Mouse (Mus musculus): Measurements from ENCODE around the gene Taar7a. TPM values are rescaled to one million over a fixed set of nuclear protein-coding genes. Genes with fewer than 3 reads are reported as not detected.

Taar7a gene
- polyA plus RNA-seq (2016; fragmentation: Nextera tagmentation; extraction: Ambion mirVana), result not detected in 2 replicates

- Histone ChIP-seq H3K4me3 (replicated peaks) (no peak within 1 kb of the TSS), H3K4me1 (no peaks in the 10 kb centered on the region), H3K36me3 (replicated peaks) (no peaks in the 10 kb centered on the region), H3K9me3 (no peaks in the 10 kb centered on the region), H3K9ac (no peak within 1 kb of the TSS), H3K4me2 (no peak within 1 kb of the TSS), H3K27me3 (no peaks in the 10 kb centered on the region), H3K27ac (no peak within 1 kb of the TSS)
- 88% methylated on average over 3 of the region's 3 CpGs for WGBS
- no peak for ATAC-seq (ENCODE audit: low FRiP score)
These were observed at the start of gene Taar7a for GRCm38 (mm10) chr10:23993381-23993780. Gene Taar7a, minus strand, starts transcription at chr10:23993481.

- ATAC-seq (ENCODE audit: low FRiP score), result no peak
These were observed 47.0 kb upstream of the Taar7a start for GRCm38 (mm10) chr10:24040120-24040869.

GRCm38 (mm10) chr10:24037314-24037713, 44.0 kb upstream of the Taar7a start, which contains the start of gene Taar7e:
Gene Taar7e, plus strand, starts transcription at chr10:24037614.
- no peak for ATAC-seq (ENCODE audit: low FRiP score)
- Histone ChIP-seq H3K9me3 (no peaks in the 10 kb centered on the region), H3K4me1 (no peaks in the 10 kb centered on the region), H3K4me3 (replicated peaks) (no peak within 1 kb of the TSS), H3K27ac (no peak within 1 kb of the TSS), H3K36me3 (replicated peaks) (no peaks in the 10 kb centered on the region), H3K9ac (no peak within 1 kb of the TSS), H3K4me2 (no peak within 1 kb of the TSS), H3K27me3 (no peaks in the 10 kb centered on the region)
- 93% methylated on average over 2 of the region's 2 CpGs for WGBS

More at GRCm38 (mm10) chr10:24040120-24040869, 47.0 kb upstream of the Taar7a start:
- Histone ChIP-seq H3K4me3 (replicated peaks) (no peak overlapping the region), H3K4me2 (no peak overlapping the region), H3K27ac (no peak overlapping the region), H3K9ac (no peak overlapping the region), H3K27me3 (no peaks in the 10 kb centered on the region), H3K36me3 (replicated peaks) (no peaks in the 10 kb centered on the region), H3K9me3 (no peaks in the 10 kb centered on the region), H3K4me1 (no peaks in the 10 kb centered on the region)
- WGBS, result 66% methylated on average over 2 of the region's 2 CpGs

- Histone ChIP-seq H3K9me3 (no peaks in the 10 kb centered on the region), H3K27ac (no peak overlapping the region), H3K4me3 (replicated peaks) (no peak overlapping the region), H3K36me3 (replicated peaks) (no peaks in the 10 kb centered on the region), H3K27me3 (no peaks in the 10 kb centered on the region), H3K4me2 (no peak overlapping the region), H3K9ac (no peak overlapping the region), H3K4me1 (no peaks in the 10 kb centered on the region)
- ATAC-seq (ENCODE audit: low FRiP score), result no peak
These were observed 38.1 kb upstream of the Taar7a start for GRCm38 (mm10) chr10:24031347-24031746.

GRCm38 (mm10) chr10:24026922-24027321, 33.6 kb upstream of the Taar7a start, which contains the start of gene Taar7d:
Gene Taar7d, plus strand, starts transcription at chr10:24027222.
- Histone ChIP-seq H3K4me2 (no peak within 1 kb of the TSS), H3K27me3 (no peaks in the 10 kb centered on the region), H3K4me3 (replicated peaks) (no peak within 1 kb of the TSS), H3K27ac (no peak within 1 kb of the TSS), H3K36me3 (replicated peaks) (no peaks in the 10 kb centered on the region), H3K9ac (no peak within 1 kb of the TSS), H3K9me3 (no peaks in the 10 kb centered on the region), H3K4me1 (no peaks in the 10 kb centered on the region)
- ATAC-seq (ENCODE audit: low FRiP score), result no peak

GRCm38 (mm10) chr10:24008143-24008542, 14.9 kb upstream of the Taar7a start:
- Histone ChIP-seq H3K4me1 (no peaks in the 10 kb centered on the region), H3K36me3 (replicated peaks) (no peaks in the 10 kb centered on the region), H3K27me3 (no peaks in the 10 kb centered on the region), H3K9me3 (no peaks in the 10 kb centered on the region), H3K4me3 (replicated peaks) (no peak overlapping the region), H3K4me2 (no peak overlapping the region), H3K27ac (no peak overlapping the region), H3K9ac (no peak overlapping the region)
- WGBS, result 89% methylated on average over 1 of the region's 1 CpGs
- no peak for ATAC-seq (ENCODE audit: low FRiP score)

GRCm38 (mm10) chr10:24007034-24007433, 13.8 kb upstream of the Taar7a start:
- WGBS, result 53% methylated on average over 2 of the region's 2 CpGs
- Histone ChIP-seq H3K9ac (no peak overlapping the region), H3K36me3 (replicated peaks) (no peaks in the 10 kb centered on the region), H3K9me3 (no peaks in the 10 kb centered on the region), H3K4me3 (replicated peaks) (no peak overlapping the region), H3K4me1 (no peaks in the 10 kb centered on the region), H3K27me3 (no peaks in the 10 kb centered on the region), H3K27ac (no peak overlapping the region), H3K4me2 (no peak overlapping the region)
- ATAC-seq (ENCODE audit: low FRiP score), result no peak

GRCm38 (mm10) chr10:24006442-24006841, 13.2 kb upstream of the Taar7a start:
- ATAC-seq (ENCODE audit: low FRiP score), result no peak
- no peaks in the 10 kb centered on the region for H3K4me1 ChIP-seq
- H3K36me3 ChIP-seq (replicated peaks), result no peaks in the 10 kb centered on the region
- no peaks in the 10 kb centered on the region for H3K9me3 ChIP-seq
- no peak overlapping the region for H3K27ac ChIP-seq
- no peaks in the 10 kb centered on the region for H3K27me3 ChIP-seq
- 83% methylated on average over 1 of the region's 1 CpGs for WGBS
- H3K9ac ChIP-seq, result no peak overlapping the region
- H3K4me2 ChIP-seq, result no peak overlapping the region
- no peak overlapping the region for H3K4me3 ChIP-seq (replicated peaks)

- H3K4me1 ChIP-seq, result no peaks in the 10 kb centered on the region
- 89% methylated on average over 1 of the region's 1 CpGs for WGBS
- no peak for ATAC-seq (ENCODE audit: low FRiP score)
- no peak within 1 kb of the TSS for H3K4me2 ChIP-seq
- H3K9ac ChIP-seq, result no peak within 1 kb of the TSS
- no peaks in the 10 kb centered on the region for H3K9me3 ChIP-seq
- no peaks in the 10 kb centered on the region for H3K36me3 ChIP-seq (replicated peaks)
- H3K4me3 ChIP-seq (replicated peaks), result no peak within 1 kb of the TSS
- H3K27ac ChIP-seq, result no peak within 1 kb of the TSS
- H3K27me3 ChIP-seq, result no peaks in the 10 kb centered on the region
These were observed 6.4 kb upstream of the Taar7a start, which contains the start of gene Taar7b for GRCm38 (mm10) chr10:23999639-24000038. Gene Taar7b, plus strand, starts transcription at chr10:23999939.

- Histone ChIP-seq H3K27me3 (no peaks in the 10 kb centered on the region), H3K9ac (no peak overlapping the region), H3K9me3 (no peaks in the 10 kb centered on the region), H3K27ac (no peak overlapping the region), H3K4me3 (replicated peaks) (no peak overlapping the region), H3K36me3 (replicated peaks) (no peaks in the 10 kb centered on the region), H3K4me1 (no peaks in the 10 kb centered on the region), H3K4me2 (no peak overlapping the region)
- no peak for ATAC-seq (ENCODE audit: low FRiP score)
- 78% methylated on average over 5 of the region's 5 CpGs for WGBS
These were observed 6.9 kb downstream of the Taar7a start for GRCm38 (mm10) chr10:23986419-23986818.

- Histone ChIP-seq H3K4me1 (no peaks in the 10 kb centered on the region), H3K27me3 (no peaks in the 10 kb centered on the region), H3K36me3 (replicated peaks) (no peaks in the 10 kb centered on the region), H3K9ac (no peak within 1 kb of the TSS), H3K27ac (no peak within 1 kb of the TSS), H3K9me3 (no peaks in the 10 kb centered on the region), H3K4me3 (replicated peaks) (no peak within 1 kb of the TSS), H3K4me2 (no peak within 1 kb of the TSS)
- 86% methylated on average over 8 of the region's 8 CpGs for WGBS
- no peak for ATAC-seq (ENCODE audit: low FRiP score)
These were observed 7.7 kb downstream of the Taar7a start, which contains the start of gene Taar6 for GRCm38 (mm10) chr10:23985546-23985945. Gene Taar6, minus strand, starts transcription at chr10:23985646.

- Histone ChIP-seq H3K9ac (no peak overlapping the region), H3K27me3 (no peaks in the 10 kb centered on the region), H3K9me3 (no peaks in the 10 kb centered on the region), H3K27ac (no peak overlapping the region), H3K36me3 (replicated peaks) (no peaks in the 10 kb centered on the region), H3K4me1 (no peaks in the 10 kb centered on the region), H3K4me2 (no peak overlapping the region), H3K4me3 (replicated peaks) (no peak overlapping the region)
- peak; percentile 89 for ATAC-seq (ENCODE audit: low FRiP score)
- WGBS, result 40% methylated on average over 16 of the region's 16 CpGs
These were observed 14.2 kb downstream of the Taar7a start for GRCm38 (mm10) chr10:23978901-23979705.
